Mouse (Mus musculus) small intestine, adult 2 months (tissue): Measurements from ENCODE around the gene Egflam. TPM values are rescaled to one million over a fixed set of nuclear protein-coding genes. Genes with fewer than 3 reads are reported as not detected.

Experiments used
- H3K27ac ChIP-seq: fragments of 200-500 bp; 2 replicates; pipeline ENCODE4 v1.5.1; 2012; ENCODE audit warnings: low read depth, low read length, control low read depth, inconsistent platforms; ENCODE audit not compliant: insufficient read depth
- H3K27me3 ChIP-seq: fragments of 200-500 bp; 2 replicates; pipeline ENCODE4 v1.6.1; 2012; ENCODE audit warnings: mild to moderate bottlenecking, moderate library complexity, low read length, inconsistent platforms; ENCODE audit not compliant: control insufficient read depth, insufficient read depth
- H3K36me3 ChIP-seq: fragments of 200-500 bp; 2 replicates; pipeline ENCODE4 v1.6.1; 2012; ENCODE audit warnings: mild to moderate bottlenecking, low read length, control low read depth, inconsistent platforms; ENCODE audit not compliant: control insufficient read depth, insufficient read depth
- H3K4me1 ChIP-seq: fragments of 200-500 bp; 2 replicates; pipeline ENCODE4 v1.6.1; 2012; ENCODE audit warnings: low read length, inconsistent platforms, mixed read lengths; ENCODE audit not compliant: control insufficient read depth, insufficient read depth, insufficient read length
- H3K4me3 ChIP-seq: fragments of 200-500 bp; 2 replicates; pipeline ENCODE4 v1.5.1; 2012; ENCODE audit warnings: low read depth, mild to moderate bottlenecking, control low read depth, inconsistent platforms, low read length, moderate library complexity
- CTCF ChIP-seq: fragments of 200-500 bp; IDR thresholded peaks from 2 replicates; pipeline ENCODE4 v1.5.1; 2012; ENCODE audit warnings: low read depth, mild to moderate bottlenecking, control low read depth, inconsistent platforms, low read length, moderate library complexity, mixed read lengths; ENCODE audit not compliant: insufficient replicate concordance, insufficient read length; ENCODE audit errors: extremely low read depth
- POLR2A ChIP-seq: fragments of 200-500 bp; IDR thresholded peaks from 2 replicates; pipeline ENCODE4 v1.6.1; 2012; ENCODE audit warnings: low read depth, mild to moderate bottlenecking, control low read depth, inconsistent platforms, low read length, moderate library complexity
- WGBS: fragments of 180-500 bp; shearing (Covaris S2); methylation state at CpG from one replicate; pipeline ENCODE4 v1.1.7; 2018; 5-methylcytosine and 5-hydroxymethylcytosine counted together
- polyA plus RNA-seq: library from polyadenylated mRNA; depleted of rRNA; stranded (reverse); fragments of >200 nt; gene quantifications from 2 replicates; pipeline ENCODE4 v1.2.3, GENCODE M21; 2012

Egflam gene
- polyA plus RNA-seq, 1 experiment: 1.3 TPM

- no peaks in the 10 kb centered on the region for H3K27me3 ChIP-seq
- H3K27ac ChIP-seq: no peak overlapping the region
- WGBS: 79% methylated on average over 4 of the region's 4 CpGs
- H3K4me1 ChIP-seq: no peaks in the 10 kb centered on the region
- no peak overlapping the region for H3K4me3 ChIP-seq
- H3K36me3 ChIP-seq: no peaks in the 10 kb centered on the region
- no peak for TF ChIP-seq CTCF
- no peak for TF ChIP-seq POLR2A
These were observed 108.2 kb downstream of the Egflam start for GRCm38 (mm10) chr15:7290003-7290402.

DNA sequence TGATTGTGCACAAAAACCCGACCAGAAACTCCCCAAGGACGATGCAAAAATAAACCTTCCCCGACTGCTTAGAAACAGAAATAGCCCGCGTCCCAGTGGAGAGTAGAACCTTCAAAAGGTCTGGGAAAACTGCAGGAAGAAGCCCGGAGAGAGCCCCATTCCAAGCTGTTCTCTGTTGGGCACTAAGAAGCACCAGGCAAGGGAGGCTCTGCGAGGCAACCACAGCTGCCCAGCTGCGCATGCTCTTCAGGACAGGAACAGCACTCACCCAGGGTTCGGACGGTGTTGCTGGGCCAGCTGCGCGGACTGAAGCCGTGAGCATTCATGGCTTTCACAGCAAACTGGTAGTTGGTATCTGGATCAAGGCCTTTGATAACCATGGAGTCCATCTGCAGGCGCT, 108.7 kb downstream of the Egflam start:
- H3K4me3 ChIP-seq: no peak overlapping the region
- H3K4me1 ChIP-seq: no peaks in the 10 kb centered on the region
- 80% methylated on average over 14 of the region's 14 CpGs for WGBS
- TF ChIP-seq POLR2A: no peak
- no peak for TF ChIP-seq CTCF
- H3K36me3 ChIP-seq: no peaks in the 10 kb centered on the region
- H3K27ac ChIP-seq: no peak overlapping the region
- H3K27me3 ChIP-seq: no peaks in the 10 kb centered on the region

DNA sequence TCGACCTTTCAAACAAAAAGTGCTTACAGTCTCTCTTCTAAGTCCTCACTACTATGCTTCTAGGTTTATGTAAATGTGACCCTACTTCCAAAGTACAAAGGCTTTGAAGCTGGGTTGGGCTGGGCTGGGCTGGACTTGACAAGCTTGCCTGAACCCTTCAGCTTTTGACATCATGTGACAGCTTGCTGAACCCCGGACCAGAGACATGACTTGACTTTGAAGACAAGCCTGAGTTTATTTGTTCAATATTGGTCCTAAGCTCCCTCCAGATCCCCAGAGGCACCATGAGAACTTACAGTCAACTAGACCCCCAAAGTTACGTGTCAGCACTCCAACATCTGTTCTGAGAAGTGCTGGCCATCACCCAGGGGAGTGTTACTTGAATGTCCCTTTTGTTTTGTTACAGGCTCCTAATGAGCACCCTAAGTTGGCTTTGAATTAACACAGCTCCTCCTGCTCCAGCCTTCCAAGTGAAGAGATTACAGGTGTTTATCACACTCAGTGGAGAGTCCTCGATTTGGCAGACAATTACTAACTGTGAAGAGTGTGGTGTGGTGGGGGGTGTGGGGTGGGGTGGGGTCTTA, 109.3 kb downstream of the Egflam start:
- Histone ChIP-seq H3K27me3 (no peaks in the 10 kb centered on the region), H3K4me1 (no peaks in the 10 kb centered on the region), H3K36me3 (no peaks in the 10 kb centered on the region), H3K27ac (no peak overlapping the region), H3K4me3 (no peak overlapping the region)
- TF ChIP-seq CTCF (no peak), POLR2A (no peak)
- WGBS: 34% methylated on average over 4 of the region's 4 CpGs

GRCm38 (mm10) chr15:7287911-7288310, 110.3 kb downstream of the Egflam start:
- H3K4me1 ChIP-seq: no peaks in the 10 kb centered on the region
- WGBS: 84% methylated on average over 3 of the region's 3 CpGs
- H3K4me3 ChIP-seq: no peak overlapping the region
- TF ChIP-seq CTCF (no peak), POLR2A (no peak)
- no peak overlapping the region for H3K27ac ChIP-seq
- H3K27me3 ChIP-seq: no peaks in the 10 kb centered on the region
- no peaks in the 10 kb centered on the region for H3K36me3 ChIP-seq

DNA sequence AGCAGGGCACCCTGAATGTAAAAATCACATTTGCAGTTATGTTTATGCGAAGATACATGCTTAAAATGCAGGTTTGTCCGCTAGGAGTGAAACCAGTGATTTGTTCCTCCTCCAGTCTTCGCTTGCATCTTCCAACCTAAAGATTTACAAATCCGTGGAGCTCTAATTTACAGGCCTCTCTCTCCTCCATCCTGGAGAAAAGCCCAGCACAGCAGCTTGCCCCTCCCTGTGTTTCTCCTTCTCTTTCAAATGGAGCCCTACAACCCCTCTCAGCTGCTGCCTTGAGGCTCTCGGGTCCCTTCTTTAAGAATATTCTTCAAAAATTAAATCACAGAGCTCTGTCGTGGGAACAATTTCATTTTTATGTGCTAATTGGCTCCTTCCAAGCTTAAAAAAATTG, 116.6 kb downstream of the Egflam start:
- no peak for TF ChIP-seq POLR2A
- no peak for TF ChIP-seq CTCF
- H3K4me1 ChIP-seq: no peaks in the 10 kb centered on the region
- no peaks in the 10 kb centered on the region for H3K36me3 ChIP-seq
- WGBS: 66% methylated on average over 6 of the region's 6 CpGs
- H3K4me3 ChIP-seq: no peak overlapping the region
- no peak overlapping the region for H3K27ac ChIP-seq
- H3K27me3 ChIP-seq: no peaks in the 10 kb centered on the region

GRCm38 (mm10) chr15:7263822-7264221, 134.4 kb downstream of the Egflam start:
- TF ChIP-seq POLR2A (no peak), CTCF (peak; percentile 97)
- Histone ChIP-seq H3K27me3 (no peaks in the 10 kb centered on the region), H3K27ac (no peak overlapping the region), H3K4me3 (no peak overlapping the region), H3K36me3 (no peaks in the 10 kb centered on the region), H3K4me1 (no peaks in the 10 kb centered on the region)
- 10% methylated on average over 3 of the region's 3 CpGs for WGBS

- Histone ChIP-seq H3K27me3 (no peaks in the 10 kb centered on the region), H3K4me3 (no peak overlapping the region), H3K4me1 (no peaks in the 10 kb centered on the region), H3K36me3 (no peaks in the 10 kb centered on the region), H3K27ac (no peak overlapping the region)
- WGBS: 34% methylated on average over 9 of the region's 9 CpGs
- TF ChIP-seq POLR2A (no peak), CTCF (no peak)
These were observed 134.9 kb downstream of the Egflam start for GRCm38 (mm10) chr15:7263339-7263738.
